Mouse (Mus musculus): ENCODE results near the gene Frmpd1.

Frmpd1 gene

DNA sequence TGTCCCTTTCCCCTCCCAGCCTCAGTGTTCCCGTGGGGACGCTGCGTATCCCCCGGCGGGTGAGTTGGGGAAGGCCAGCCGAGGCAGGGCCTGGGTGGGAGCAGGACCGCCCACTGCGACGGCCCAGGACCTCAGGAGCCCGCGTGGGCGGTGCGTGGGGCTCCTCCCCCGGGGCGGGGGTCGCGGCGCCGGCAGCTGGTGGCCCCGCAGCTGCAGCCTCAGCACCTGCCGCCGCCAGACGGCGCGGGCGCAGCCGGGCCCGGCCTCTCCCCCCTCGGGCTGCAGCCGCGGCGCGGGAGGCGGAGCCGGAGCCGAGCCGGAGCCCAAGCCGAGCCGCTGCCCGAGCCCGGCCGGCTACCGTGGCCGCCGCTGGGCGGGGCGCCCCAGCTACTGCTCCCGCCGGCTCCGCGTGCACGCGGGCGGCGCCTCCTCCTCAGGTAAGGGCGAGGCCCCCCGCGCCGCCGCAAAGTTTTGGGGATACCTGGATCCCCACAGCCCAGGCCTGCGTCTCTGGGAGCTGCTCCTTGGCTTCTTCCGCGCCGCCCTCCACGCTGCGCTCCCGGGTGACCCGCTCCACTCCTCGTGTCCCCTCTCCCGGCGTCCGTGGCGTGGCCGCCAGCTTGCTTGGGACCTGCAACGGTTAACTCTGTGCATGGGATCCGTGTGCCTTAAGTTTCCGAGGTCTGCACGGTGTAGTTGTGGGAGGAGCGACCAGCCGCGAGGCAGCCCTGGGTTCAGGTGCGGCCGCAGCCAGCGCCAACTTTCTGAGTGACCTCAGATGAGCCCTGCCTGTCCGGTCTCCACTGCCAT lies at the start of gene Frmpd1:
Gene Frmpd1 (plus strand): TSS at position 355 of the 810 bp plus-strand sequence.
- in situ Hi-C loops (cut with MboI; ENCODE audit: unreplicated experiment in 2 of 2): no loop called here

DNA sequence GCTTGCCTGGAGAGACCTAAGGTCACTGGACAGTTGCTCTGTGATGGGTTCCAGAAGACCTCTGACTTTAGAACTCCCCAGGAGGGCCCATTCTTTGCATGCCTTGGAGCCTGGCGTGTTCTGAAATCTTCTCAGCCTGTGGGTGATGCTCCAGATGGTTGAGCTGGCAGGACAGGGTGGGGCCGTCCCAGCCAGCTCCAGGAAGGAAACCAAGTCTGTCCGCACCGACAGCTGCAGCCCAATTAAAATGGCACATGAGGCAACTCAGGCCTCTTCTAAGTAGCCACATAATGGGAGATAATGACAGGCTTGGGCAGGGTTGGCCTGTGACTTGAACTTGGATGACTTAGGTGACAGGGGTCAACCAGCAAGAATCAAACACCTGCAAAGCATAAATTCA lies 47.0 kb upstream of the Frmpd1 start:
- in situ Hi-C loops (cut with MboI; ENCODE audit: unreplicated experiment in 2 of 2): no loop called here

DNA sequence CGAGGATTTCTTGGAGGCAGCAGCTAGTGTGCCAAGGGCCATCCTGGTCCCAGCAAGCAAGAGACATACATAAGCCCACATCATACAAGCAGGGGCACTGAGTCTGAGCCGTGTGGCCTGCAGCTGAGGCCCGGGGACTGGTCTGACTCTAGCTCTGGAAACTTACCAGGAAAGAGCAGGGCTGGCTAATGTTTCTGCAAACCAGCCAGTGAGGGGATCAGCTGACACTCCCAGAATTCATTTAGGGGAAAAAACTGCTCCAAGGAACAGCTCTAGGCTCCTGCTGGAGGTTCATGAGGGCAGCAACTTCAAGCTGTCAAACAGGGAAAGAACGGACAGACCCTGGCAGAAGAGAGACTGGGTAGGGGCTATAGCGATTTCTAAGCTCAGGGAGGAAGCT lies 42.8 kb upstream of the Frmpd1 start:
- in situ Hi-C loops (cut with MboI; ENCODE audit: unreplicated experiment in 2 of 2): no loop called here

DNA sequence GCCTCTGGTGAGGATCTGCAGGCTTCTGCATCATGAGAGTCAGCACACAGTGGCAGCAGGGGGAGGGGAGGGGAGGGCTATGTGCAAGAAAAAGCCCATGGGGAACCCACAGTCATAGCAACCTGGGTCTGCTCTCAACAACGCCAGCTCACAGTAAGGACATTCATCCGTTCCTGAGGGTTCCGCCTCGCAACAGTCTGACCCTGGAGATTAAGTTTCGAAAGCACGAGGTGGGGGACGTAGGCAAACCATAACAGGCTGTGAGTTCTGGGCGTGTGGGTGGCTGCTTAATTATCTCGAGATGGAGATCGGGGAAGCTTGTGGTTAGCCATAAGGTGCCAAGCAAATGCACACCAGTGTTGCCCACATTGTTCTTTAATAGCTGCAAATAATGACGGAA lies 42.3 kb upstream of the Frmpd1 start:
- in situ Hi-C loops (cut with MboI; ENCODE audit: unreplicated experiment in 2 of 2): no loop called here

DNA sequence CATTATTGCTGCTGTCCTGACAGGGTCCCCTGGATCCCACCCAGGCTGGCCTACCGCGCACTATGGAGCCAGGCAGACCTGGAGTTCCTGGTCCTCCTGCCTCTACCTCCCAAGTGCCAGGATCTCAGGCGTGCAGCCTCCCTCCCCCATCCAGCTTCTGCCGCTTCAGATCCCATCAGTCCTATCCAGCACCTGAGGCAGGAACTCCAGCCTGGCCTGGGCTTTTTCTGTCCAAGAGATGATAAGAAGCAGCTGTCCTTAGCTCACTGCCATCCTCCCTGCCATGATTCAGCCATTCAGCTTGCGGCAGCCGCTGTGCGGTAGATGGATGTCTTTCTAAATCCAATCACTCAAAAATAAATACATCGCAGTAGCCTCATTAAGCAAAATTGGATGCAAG lies 41.7 kb upstream of the Frmpd1 start:
- in situ Hi-C loops (cut with MboI; ENCODE audit: unreplicated experiment in 2 of 2): no loop called here

DNA sequence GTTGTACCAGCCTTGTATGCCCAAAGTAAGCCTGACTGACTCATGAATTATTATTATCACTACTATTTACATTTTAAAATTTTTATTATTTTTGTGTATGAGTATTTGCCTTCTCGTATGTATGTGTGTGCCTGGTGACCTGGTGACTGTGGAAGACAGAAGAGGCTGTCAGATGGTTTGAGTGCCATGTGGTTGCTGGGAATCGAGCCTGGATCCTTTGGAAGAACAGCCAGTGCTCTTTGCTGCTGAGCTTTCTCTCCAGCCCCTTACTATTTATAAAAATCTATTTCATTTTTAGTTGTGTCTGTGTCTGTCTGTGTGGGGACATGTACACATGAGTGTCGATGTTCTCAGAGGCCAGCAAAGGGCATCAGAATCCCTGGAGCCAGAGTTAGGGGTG lies 28.2 kb upstream of the Frmpd1 start:
- in situ Hi-C loops (cut with MboI; ENCODE audit: unreplicated experiment in 2 of 2): no loop called here

DNA sequence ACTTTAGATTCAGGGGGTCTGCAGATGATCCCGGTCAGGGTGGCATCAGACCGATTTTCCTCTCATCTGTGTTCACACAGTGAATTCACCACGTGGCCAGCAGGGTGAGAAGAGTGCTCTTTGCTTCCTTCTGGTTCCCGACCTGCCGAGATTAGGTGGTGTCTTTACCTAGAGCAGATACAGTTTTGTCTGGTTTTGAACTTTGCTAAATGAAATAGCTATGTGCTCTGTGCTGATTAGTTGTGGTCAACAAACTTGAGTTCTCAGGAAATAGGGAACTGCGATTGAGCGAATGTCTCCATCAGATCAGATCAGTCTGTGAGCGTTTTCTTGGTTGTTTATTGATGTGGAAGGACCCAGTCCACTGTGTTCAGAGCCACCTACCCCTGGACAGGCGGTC lies 26.1 kb upstream of the Frmpd1 start:
- in situ Hi-C loops (cut with MboI; ENCODE audit: unreplicated experiment in 2 of 2): no loop called here

DNA sequence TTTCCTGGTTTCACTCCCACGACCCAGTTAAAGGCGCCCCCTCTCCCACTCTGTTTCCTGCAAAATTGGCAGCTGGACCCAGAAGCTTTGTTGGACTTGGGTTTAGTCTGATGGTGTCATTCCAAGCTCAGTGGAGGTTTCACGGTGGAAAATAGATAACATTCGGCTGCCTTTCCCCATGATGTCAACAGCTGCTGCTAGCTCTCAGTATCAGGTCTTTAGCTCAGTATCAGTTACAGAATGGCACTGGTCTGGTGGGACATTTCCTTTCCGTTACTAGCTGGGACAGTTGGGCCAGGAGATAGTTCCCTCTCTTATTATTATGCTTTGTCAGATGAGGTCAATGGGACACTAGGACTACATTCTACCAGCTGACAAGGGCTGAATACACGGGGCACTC lies 23.9 kb upstream of the Frmpd1 start:
- in situ Hi-C loops (cut with MboI; ENCODE audit: unreplicated experiment in 2 of 2): loop anchor here in 1 of 2 experiments (5.0 kb wide), 1 partner anchor 122 kb away; no protein-coding TSS in a partner anchor

DNA sequence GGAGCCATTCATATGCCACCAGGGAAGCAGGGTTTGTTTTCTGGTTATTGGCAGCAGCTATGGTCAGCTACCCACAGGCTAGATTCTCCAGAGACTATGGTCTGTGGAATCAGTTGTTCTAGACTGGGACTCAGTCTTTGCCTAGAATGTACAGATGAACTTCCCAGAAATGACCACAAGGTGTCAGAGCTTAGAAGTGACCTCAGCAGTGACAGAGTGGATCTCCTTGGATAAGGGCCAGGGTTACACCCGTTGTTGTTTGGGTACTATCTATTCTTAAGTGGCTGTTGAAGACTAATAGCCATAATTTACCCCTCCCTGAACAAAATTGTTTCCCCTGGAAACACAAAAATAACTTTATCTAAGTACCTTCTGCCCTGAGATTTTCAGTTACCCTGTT lies 21.0 kb upstream of the Frmpd1 start:
- in situ Hi-C loops (cut with MboI; ENCODE audit: unreplicated experiment in 2 of 2): loop anchor here in 1 of 2 experiments (5.0 kb wide), 1 partner anchor 119 kb away; no protein-coding TSS in a partner anchor

DNA sequence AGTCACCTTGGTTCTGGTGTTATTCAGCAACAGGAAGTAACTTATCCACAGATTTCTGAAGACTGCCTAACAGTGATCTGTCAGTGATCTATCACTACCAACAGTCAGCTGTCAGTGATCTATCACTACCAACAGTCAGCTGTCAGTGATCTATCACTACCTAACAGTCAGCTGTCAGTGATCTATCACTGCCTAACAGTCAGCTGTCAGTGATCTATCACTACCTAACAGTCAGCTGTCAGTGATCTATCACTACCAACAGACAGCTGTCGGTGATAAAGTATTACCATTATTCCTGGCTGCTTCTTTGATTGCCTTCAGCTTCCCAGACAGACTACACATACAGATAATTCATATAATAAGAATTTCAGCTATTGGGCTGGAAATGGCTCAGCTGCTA lies 19.2 kb upstream of the Frmpd1 start:
- in situ Hi-C loops (cut with MboI; ENCODE audit: unreplicated experiment in 2 of 2): no loop called here

DNA sequence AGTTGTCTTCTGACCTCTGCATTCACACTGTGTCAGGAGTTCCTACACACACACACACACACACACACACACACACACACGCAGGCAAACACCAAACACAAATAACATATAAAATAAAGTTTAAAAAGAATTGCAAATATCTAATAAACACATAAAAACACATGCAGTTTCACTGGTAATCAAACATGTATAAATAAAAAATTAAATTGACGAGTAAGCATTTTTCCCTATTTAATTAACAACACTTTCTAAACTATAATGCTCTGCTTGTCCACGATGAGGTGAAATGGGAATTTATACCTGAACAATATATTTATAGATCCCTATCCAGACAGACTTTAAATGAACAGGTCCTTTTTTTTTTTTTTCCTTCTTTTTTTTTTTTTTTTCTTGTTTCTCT lies 18.7 kb upstream of the Frmpd1 start:
- in situ Hi-C loops (cut with MboI; ENCODE audit: unreplicated experiment in 2 of 2): no loop called here

DNA sequence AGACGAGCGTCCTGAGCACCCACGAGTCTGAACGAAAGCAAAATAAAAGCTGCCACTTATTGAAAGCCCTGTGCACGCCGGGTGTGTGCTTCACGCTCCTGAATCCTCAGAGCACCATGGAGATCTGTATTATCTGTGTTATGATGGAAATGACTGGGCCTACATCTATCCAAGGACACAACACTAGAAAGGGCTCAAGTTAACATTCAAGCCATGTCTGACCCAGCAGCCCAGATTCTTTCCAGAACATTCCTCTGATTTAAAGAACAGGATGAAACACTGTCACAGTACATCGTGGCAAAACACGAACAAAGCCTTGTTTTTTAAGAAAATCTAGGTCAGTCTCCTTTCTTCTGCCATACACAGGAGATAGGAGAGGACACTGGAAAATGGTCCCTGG lies 13.3 kb upstream of the Frmpd1 start:
- in situ Hi-C loops (cut with MboI; ENCODE audit: unreplicated experiment in 2 of 2): no loop called here

DNA sequence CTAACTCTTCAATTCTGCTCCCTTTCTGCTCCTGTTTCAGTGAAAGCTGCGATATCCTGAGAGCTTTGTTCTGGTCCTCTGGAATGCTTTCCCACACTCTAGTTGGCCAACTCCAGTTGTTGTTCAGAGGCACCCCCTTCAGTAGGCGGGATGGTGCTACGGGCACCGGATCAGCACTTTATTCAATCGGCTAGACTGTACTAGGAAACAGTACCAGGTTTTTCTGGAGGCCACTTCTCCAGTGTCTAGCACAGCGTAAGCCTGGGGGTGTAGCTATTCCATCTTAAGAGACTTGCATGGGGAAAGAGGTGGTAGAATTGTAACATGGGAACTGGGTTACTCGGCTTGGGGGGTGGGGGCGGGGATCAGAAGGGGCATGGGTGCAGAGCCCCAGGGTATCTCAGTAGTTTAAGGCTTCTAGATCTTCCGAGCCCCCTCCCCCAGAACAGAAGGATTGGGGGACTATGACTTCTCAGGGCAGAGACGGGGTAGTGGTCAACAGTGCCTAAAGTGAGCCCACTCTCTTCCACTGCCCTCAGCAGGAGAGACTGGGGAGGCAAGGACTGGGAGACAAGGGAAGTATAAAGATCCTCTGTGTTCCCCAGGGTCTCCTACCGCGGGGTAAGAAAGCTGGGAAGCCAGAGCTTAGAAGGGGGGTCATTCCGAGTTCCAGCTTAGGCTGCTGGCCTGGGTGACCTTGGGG lies 706 bp upstream of the Frmpd1 start:
- in situ Hi-C loops (cut with MboI; ENCODE audit: unreplicated experiment in 2 of 2): no loop called here

DNA sequence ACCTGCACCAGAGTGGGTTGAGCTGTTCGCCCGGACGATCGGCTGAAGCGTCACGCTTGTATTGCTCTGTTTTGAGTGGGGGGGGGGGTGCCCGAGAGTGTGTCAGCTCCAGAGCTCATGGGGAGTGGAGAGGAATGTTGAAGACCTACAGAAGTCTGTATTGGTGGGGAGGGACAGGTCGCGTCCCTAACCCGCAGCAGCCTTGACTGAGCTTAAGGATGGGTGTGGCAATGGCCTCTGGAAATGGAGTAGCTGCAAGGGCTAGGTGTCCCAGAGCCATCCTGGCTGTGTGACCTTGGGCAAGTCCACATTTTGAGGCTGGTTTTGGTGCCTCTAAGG lies 625 bp downstream of the Frmpd1 start:
- in situ Hi-C loops (cut with MboI; ENCODE audit: unreplicated experiment in 2 of 2): no loop called here

DNA sequence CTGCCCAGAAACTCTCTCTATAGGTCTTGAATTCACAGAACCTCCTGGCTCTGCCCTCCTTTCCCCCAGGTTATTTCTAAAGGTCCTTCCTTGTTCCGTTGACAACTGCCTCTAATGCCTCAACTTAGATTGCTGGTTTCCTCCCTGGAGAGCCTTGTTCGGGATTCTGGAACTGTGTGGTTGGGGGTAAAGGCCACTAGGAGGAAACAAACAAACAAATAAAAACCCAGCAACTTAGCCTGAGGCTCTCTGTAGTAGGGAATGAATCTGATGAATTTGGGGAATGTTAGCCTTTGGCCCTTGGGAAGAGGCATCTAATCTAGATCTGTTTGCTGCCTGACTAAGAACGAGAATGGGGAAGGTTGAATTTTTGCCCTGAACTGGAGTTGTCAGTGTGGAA lies 13.6 kb downstream of the Frmpd1 start:
- in situ Hi-C loops (cut with MboI; ENCODE audit: unreplicated experiment in 2 of 2): no loop called here

DNA sequence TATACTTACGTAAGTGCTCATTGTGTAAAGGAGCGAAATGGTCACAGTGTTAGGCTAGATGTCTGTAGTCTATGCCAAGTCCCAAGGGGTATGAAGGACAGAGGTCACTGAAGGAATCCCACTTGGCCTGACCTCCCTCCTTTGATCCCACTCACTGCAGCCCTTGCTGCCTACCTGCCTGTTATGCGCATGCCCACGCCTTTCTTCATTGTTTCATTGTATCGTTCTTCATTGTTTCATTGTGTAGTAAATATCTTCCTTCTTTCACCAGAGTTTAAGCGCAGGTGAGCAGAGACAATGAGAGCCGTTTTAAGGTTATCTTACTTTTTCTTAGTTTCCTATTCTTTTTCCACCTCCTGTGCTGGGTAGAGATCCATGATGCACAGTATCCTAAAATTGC lies 18.6 kb downstream of the Frmpd1 start:
- in situ Hi-C loops (cut with MboI; ENCODE audit: unreplicated experiment in 2 of 2): no loop called here

DNA sequence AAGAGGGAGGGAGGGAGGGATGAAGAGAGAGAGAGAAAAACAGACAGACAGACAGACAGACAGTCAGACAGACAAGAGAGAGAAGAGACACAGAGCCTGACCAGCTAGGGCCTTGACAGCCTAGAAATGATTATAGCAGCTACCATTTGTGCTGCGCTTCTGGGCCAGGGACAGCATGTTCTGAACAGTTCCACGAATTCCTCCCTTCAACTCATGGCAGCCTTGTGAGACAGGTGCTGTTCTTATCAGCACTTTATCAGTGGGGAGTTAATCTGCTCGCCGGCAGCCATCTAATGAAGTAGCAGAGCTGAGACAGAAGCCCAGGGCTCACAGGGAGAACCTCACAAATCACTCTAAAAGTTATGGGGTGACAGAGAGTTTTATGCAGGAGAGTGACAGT lies 22.8 kb downstream of the Frmpd1 start:
- in situ Hi-C loops (cut with MboI; ENCODE audit: unreplicated experiment in 2 of 2): no loop called here

DNA sequence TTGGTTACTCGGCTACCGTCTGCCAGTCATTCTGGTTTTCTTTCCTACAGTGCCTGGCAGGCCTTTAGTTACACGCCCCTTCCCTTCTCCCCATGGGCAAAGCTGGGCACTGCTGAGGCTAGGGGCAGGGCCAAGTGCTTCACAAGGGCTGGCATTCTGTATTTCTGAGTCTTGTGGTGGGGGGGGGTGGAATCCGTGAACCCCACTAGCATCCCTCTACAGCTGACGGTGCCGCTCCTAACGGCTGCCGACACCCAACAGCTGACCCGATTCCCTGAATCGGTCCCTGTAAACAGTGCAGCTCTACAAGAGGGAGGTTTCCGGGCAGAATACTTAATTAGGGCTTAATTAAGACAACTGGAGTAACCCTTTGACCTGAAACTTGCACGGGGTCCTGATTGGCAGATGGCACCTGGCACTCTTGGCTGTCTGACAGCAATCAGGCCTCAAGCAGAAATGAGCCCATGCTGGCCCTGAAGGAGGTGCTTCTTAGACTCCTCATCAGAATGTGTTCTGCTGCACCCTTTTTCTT lies 24.2 kb downstream of the Frmpd1 start:
- in situ Hi-C loops (cut with MboI; ENCODE audit: unreplicated experiment in 2 of 2): no loop called here

DNA sequence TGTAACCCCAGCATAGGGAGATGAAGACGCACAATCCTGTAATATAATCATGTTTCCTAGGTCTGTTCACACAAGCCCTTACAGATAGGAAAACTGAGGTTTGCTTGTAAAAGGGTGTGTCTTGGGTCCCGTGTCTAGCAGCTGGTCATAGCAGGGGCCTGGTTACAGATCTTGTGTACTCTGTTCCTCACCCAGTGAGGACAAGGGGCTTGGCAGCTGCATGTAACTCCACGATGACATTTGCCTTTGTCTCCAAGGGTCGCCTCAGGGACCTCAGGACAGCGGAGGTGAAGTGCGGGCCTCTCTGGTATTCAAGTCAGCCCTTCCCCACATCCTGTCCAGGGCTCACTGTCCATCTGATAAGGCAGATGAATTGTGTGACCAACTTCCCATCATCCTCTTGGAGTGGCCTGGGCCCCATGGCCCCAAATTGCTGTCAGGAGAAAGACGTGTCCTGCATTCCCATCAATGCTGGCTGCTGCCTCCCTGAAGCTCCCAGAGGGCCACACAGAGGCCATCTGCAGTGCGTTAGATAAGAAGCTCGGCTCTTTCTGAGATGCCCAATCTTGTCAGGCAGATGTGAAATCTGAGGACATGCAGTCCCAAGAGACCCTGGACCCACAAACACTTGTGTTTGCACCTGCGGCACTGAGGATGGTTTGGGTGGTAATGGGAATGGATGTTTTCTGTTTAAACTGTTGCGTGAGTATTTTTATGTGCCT lies 27.8 kb downstream of the Frmpd1 start:
- in situ Hi-C loops (cut with MboI; ENCODE audit: unreplicated experiment in 2 of 2): no loop called here

DNA sequence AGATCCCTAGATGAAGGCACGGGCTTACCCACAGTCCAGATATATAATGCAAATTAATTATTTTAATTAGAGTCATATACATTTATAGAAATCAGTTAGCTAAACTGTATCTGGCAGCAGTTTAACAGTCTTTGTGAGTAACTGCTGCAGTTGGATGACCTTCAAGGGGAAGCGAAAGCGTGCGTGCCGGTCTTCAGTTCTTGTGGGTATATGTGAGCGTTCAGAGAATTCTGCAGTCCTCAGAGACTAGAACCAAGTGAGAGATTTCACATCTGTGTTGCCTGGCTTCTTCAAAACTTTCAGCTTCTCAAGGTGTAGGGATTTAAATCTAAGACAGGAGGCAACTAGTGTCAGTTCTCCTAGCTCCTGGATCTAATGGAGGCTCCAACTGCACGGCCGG lies 35.3 kb downstream of the Frmpd1 start:
- in situ Hi-C loops (cut with MboI; ENCODE audit: unreplicated experiment in 2 of 2): no loop called here

DNA sequence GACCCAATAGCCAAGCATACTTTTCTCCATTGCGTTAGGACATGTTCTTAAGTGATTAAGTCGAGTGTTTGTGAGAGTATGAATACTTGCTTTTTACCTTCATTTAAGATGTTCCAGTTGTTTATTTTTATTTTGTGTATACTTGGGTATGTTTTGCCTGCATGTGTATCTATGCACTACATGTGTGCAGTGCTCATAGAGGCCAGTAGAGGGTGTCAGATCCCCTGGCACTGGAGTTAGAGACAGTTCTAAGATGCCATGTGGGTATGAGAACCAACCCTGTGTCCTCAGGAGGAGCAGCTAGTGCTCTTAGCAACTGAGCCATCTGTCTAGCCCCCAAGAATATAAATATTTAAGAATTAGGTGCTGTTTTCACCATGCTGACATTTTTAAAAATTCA lies 37.7 kb downstream of the Frmpd1 start:
- in situ Hi-C loops (cut with MboI; ENCODE audit: unreplicated experiment in 2 of 2): no loop called here
